Mouse (Mus musculus): ENCODE measurements around the gene Wnt9b. TPM values are rescaled to one million over a fixed set of nuclear protein-coding genes. Genes with fewer than 3 reads are reported as not detected.

Wnt9b gene
- total and polyA plus RNA-seq, 3 experiments = 0.11 TPM; not detected in 2

DNA sequence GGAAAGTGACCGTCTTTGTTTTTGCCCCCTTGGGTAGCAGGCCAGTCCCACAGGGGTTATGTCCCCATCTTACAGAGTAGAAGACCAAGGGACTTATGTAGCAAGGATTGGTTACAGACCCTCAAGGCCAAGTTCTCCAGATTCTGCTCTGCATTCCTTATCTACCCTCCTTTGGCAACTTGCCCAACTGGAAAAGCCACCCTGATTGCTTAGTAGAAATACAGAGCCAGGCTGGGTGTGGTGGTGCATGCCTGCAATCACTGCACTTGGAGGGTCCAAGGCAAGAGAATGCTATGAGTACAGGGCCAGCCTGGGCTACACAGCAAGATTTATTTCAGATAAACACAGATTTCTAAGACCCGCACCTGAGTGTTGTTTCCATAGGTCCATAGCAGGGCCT lies 15.7 kb downstream of the Wnt9b start:
- ATAC-seq (ENCODE audit: extremely low read depth, insufficient number of reproducible peaks, low FRiP score, poor library complexity, severe bottlenecking) (no peak), DNase-seq (ENCODE audit: low spot score) (no peak)
- TF ChIP-seq TAL1 (conservative IDR thresholded peaks at IDR 0.05; ENCODE audit: low read depth, low read length) = no peak
- TF ChIP-seq GATA2 (IDR thresholded peaks at IDR 0.05; ENCODE audit: borderline replicate concordance, low read depth, low read length) = no peak
- TF ChIP-seq POLR2AphosphoS5 (IDR thresholded peaks at IDR 0.05; ENCODE audit: insufficient replicate concordance, low read depth, low read length) = no peak
- TF ChIP-seq GATA1 (IDR thresholded peaks at IDR 0.05; ENCODE audit: borderline replicate concordance, low read length) = no peak
- no peak for TF ChIP-seq CTCF (IDR thresholded peaks at IDR 0.05; ENCODE audit: low read depth, low read length)
- Histone ChIP-seq H3K4me1 (ENCODE audit: insufficient read depth, low read depth, low read length) (no peaks in the 10 kb centered on the region), H3K9me3 (replicated peaks) (no peaks in the 10 kb centered on the region), H3K36me3 (replicated peaks) (no peaks in the 10 kb centered on the region), H3K4me3 (ENCODE audit: low read depth, low read length) (no peak overlapping the region), H3K27me3 (ENCODE audit: insufficient read depth, low read length) (peaks cover 8% of the 10 kb centered on the region; the same call in 1 of the 2 replicates)

DNA sequence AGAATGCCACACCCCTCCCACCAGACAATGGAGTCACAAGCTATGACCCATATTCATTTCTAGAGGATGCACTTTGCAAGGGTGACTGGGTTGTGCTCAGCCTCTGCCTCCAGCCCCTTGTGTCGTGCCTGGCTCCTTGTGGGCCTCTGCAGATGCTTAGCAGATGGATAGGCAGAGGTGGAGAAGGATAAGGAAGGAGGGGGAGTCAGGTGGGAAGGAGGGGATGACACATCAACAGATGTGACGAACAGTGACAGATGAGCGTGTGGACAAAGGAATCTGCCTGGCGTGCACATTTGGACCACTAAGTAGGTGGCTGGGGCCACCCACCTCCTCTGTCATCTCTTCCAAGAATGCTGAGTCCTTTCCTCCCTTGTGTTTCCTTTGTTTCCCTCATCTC lies 16.6 kb downstream of the Wnt9b start:
- Histone ChIP-seq H3K36me3 (replicated peaks) (no peaks in the 10 kb centered on the region), H3K4me3 (ENCODE audit: low read depth, low read length) (no peak overlapping the region), H3K9me3 (replicated peaks) (no peaks in the 10 kb centered on the region), H3K4me1 (ENCODE audit: insufficient read depth, low read depth, low read length) (no peaks in the 10 kb centered on the region), H3K27me3 (ENCODE audit: insufficient read depth, low read length) (peaks cover 8% of the 10 kb centered on the region; the same call in 1 of the 2 replicates)
- ATAC-seq (ENCODE audit: extremely low read depth, insufficient number of reproducible peaks, low FRiP score, poor library complexity, severe bottlenecking) (no peak), DNase-seq (ENCODE audit: low spot score) (no peak)
- no peak for TF ChIP-seq CTCF (IDR thresholded peaks at IDR 0.05; ENCODE audit: low read depth, low read length)
- TF ChIP-seq GATA1 (IDR thresholded peaks at IDR 0.05; ENCODE audit: borderline replicate concordance, low read length) = no peak
- no peak for TF ChIP-seq GATA2 (IDR thresholded peaks at IDR 0.05; ENCODE audit: borderline replicate concordance, low read depth, low read length)
- TF ChIP-seq TAL1 (conservative IDR thresholded peaks at IDR 0.05; ENCODE audit: low read depth, low read length) = no peak
- no peak for TF ChIP-seq POLR2AphosphoS5 (IDR thresholded peaks at IDR 0.05; ENCODE audit: insufficient replicate concordance, low read depth, low read length)

DNA sequence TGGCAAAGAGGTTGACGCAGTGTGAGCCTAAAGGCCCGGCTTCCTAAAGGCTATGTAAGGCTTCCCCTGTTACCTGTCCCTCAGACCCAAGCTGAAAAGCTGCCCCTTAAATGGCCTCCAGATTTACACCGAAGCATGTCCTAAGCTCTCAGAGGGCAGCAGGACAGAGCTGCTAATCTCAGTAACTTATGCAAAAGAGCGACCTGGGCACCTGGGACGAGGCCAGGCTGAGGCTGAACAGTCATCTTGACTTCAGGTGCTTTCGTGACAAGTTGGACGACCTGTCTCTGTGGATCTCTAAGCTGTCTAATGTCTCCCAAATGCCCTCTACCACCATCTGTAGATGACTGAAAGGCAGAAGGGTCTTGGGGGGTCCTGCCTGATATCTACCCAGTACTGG lies 17.3 kb downstream of the Wnt9b start:
- Histone ChIP-seq H3K9me3 (replicated peaks) (no peaks in the 10 kb centered on the region), H3K36me3 (replicated peaks) (no peaks in the 10 kb centered on the region), H3K27me3 (ENCODE audit: insufficient read depth, low read length) (peaks cover 8% of the 10 kb centered on the region; the same call in 1 of the 2 replicates), H3K4me3 (ENCODE audit: low read depth, low read length) (no peak overlapping the region), H3K4me1 (ENCODE audit: insufficient read depth, low read depth, low read length) (no peaks in the 10 kb centered on the region)
- TF ChIP-seq POLR2AphosphoS5 (IDR thresholded peaks at IDR 0.05; ENCODE audit: insufficient replicate concordance, low read depth, low read length) (no peak), TAL1 (conservative IDR thresholded peaks at IDR 0.05; ENCODE audit: low read depth, low read length) (no peak), GATA1 (IDR thresholded peaks at IDR 0.05; ENCODE audit: borderline replicate concordance, low read length) (no peak), CTCF (IDR thresholded peaks at IDR 0.05; ENCODE audit: low read depth, low read length) (no peak), GATA2 (IDR thresholded peaks at IDR 0.05; ENCODE audit: borderline replicate concordance, low read depth, low read length) (no peak)
- ATAC-seq (ENCODE audit: extremely low read depth, insufficient number of reproducible peaks, low FRiP score, poor library complexity, severe bottlenecking) (no peak), DNase-seq (ENCODE audit: low spot score) (no peak)

- TF ChIP-seq TAL1 (conservative IDR thresholded peaks at IDR 0.05; ENCODE audit: low read depth, low read length) (no peak), GATA1 (IDR thresholded peaks at IDR 0.05; ENCODE audit: borderline replicate concordance, low read length) (no peak), GATA2 (IDR thresholded peaks at IDR 0.05; ENCODE audit: borderline replicate concordance, low read depth, low read length) (no peak), POLR2AphosphoS5 (IDR thresholded peaks at IDR 0.05; ENCODE audit: insufficient replicate concordance, low read depth, low read length) (no peak), CTCF (IDR thresholded peaks at IDR 0.05; ENCODE audit: low read depth, low read length) (no peak)
Measured at GRCm38 (mm10) chr11:103731594-103731993, 18.0 kb downstream of the Wnt9b start.

GRCm38 (mm10) chr11:103729282-103729985 lies 20.2 kb downstream of the Wnt9b start:
- H3K4me3 ChIP-seq (ENCODE audit: low read depth, low read length) = no peak overlapping the region
- no peaks in the 10 kb centered on the region for H3K36me3 ChIP-seq (replicated peaks)
- TF ChIP-seq GATA1 (IDR thresholded peaks at IDR 0.05; ENCODE audit: borderline replicate concordance, low read length) = no peak
- H3K27me3 ChIP-seq (ENCODE audit: insufficient read depth, low read length) = peaks cover 5% of the 10 kb centered on the region; the same call in 1 of the 2 replicates
- no peaks in the 10 kb centered on the region for H3K9me3 ChIP-seq (replicated peaks)
- no peaks in the 10 kb centered on the region for H3K4me1 ChIP-seq (ENCODE audit: insufficient read depth, low read depth, low read length)
- no peak for DNase-seq (ENCODE audit: low spot score)
- no peak for ATAC-seq (ENCODE audit: extremely low read depth, insufficient number of reproducible peaks, low FRiP score, poor library complexity, severe bottlenecking)

More at GRCm38 (mm10) chr11:103731594-103731993, 18.0 kb downstream of the Wnt9b start:
- DNase-seq (ENCODE audit: low spot score) (no peak), ATAC-seq (ENCODE audit: extremely low read depth, insufficient number of reproducible peaks, low FRiP score, poor library complexity, severe bottlenecking) (no peak)
- Histone ChIP-seq H3K4me1 (ENCODE audit: insufficient read depth, low read depth, low read length) (no peaks in the 10 kb centered on the region), H3K9me3 (replicated peaks) (no peaks in the 10 kb centered on the region), H3K27me3 (ENCODE audit: insufficient read depth, low read length) (peaks cover 5% of the 10 kb centered on the region; the same call in 1 of the 2 replicates), H3K4me3 (ENCODE audit: low read depth, low read length) (no peak overlapping the region), H3K36me3 (replicated peaks) (no peaks in the 10 kb centered on the region)

GRCm38 (mm10) chr11:103724331-103724771 lies 25.3 kb downstream of the Wnt9b start:
- Histone ChIP-seq H3K36me3 (replicated peaks) (no peaks in the 10 kb centered on the region), H3K4me3 (ENCODE audit: low read depth, low read length) (no peak overlapping the region), H3K4me1 (ENCODE audit: insufficient read depth, low read depth, low read length) (no peaks in the 10 kb centered on the region), H3K9me3 (replicated peaks) (no peaks in the 10 kb centered on the region), H3K27me3 (ENCODE audit: insufficient read depth, low read length) (peaks cover 9% of the 10 kb centered on the region; the same call in 1 of the 2 replicates)
- ATAC-seq (ENCODE audit: extremely low read depth, insufficient number of reproducible peaks, low FRiP score, poor library complexity, severe bottlenecking) (no peak), DNase-seq (ENCODE audit: low spot score) (no peak)
- TF ChIP-seq TAL1 (conservative IDR thresholded peaks at IDR 0.05; ENCODE audit: low read depth, low read length) (no peak), POLR2AphosphoS5 (IDR thresholded peaks at IDR 0.05; ENCODE audit: insufficient replicate concordance, low read depth, low read length) (no peak), CTCF (IDR thresholded peaks at IDR 0.05; ENCODE audit: low read depth, low read length) (no peak), GATA2 (IDR thresholded peaks at IDR 0.05; ENCODE audit: borderline replicate concordance, low read depth, low read length) (no peak), GATA1 (IDR thresholded peaks at IDR 0.05; ENCODE audit: borderline replicate concordance, low read length) (no peak)
